Mouse (Mus musculus): ENCODE data around the gene Ctnnd1. TPM values are rescaled to one million over a fixed set of nuclear protein-coding genes. Genes with fewer than 3 reads are reported as not detected.

Ctnnd1 gene
- polyA plus RNA-seq, 1 experiment: 13.2 TPM

- no peak for TF ChIP-seq GATA1 (IDR thresholded peaks at IDR 0.05; ENCODE audit: low read length)
These were observed 68.3 kb downstream of the Ctnnd1 start for GRCm38 (mm10) chr2:84582286-84582685.

DNA sequence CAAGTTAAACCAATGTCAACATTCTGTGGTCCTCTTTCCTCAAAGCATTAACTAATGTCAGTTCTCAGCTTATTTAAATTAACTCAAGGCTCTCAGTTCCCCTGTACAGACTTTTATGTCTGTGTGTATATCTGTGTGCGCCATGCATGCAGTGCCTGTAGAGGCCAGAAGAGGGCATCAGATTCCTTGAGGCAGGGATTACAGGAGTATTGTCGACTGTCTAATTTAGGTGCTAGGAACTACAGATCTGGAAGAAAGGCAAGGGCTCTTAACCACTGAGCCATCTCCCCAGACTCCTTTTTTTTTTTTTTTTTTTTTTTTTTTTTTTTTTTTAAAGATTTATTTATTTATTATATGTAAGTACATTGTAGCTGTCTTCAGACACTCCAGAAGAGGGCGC, 69.4 kb downstream of the Ctnnd1 start:
- TF ChIP-seq GATA1 (IDR thresholded peaks at IDR 0.05; ENCODE audit: low read length): no peak

DNA sequence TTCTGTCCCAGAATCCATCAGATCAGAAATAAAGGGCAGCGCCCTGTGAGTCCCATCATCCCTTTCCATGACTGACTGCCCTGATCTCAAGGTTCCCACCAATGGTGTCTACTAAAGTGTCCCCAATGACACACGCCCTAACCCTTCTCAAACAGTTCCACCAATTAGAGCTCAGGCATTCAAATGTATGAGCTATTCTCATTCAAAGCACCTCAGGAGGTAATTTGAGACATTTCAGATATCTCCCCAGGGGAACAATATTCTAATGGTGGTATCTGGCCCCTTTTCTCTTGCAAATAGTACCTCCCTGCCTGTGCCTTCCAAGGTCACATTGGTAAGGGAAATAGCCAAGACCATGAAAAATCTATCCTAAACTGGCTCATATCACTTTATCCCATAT, 71.3 kb downstream of the Ctnnd1 start:
- TF ChIP-seq GATA1 (IDR thresholded peaks at IDR 0.05; ENCODE audit: low read length): no peak

- no peak for TF ChIP-seq GATA1 (IDR thresholded peaks at IDR 0.05; ENCODE audit: low read length)
These were observed 76.4 kb downstream of the Ctnnd1 start for GRCm38 (mm10) chr2:84574130-84574529.

GRCm38 (mm10) chr2:84556888-84557514, 93.6 kb downstream of the Ctnnd1 start:
- TF ChIP-seq GATA1 (IDR thresholded peaks at IDR 0.05; ENCODE audit: low read length): no peak

- no peak for TF ChIP-seq GATA1 (IDR thresholded peaks at IDR 0.05; ENCODE audit: low read length)
These were observed 99.0 kb downstream of the Ctnnd1 start for GRCm38 (mm10) chr2:84551390-84552100.

Other genes starting within 250 kb of the Ctnnd1 start
- gene Calcrl, start 225.4 kb downstream of the Ctnnd1 start, polyA plus RNA-seq (2012): 0.43 and 1.6 TPM in 2 replicates
- 0.67 and 1.4 TPM in 2 replicates for gene Tfpi, start 174.0 kb downstream of the Ctnnd1 start, polyA plus RNA-seq (2012)
- not detected in 2 replicates for gene Btbd18, start 8.3 kb upstream of the Ctnnd1 start, polyA plus RNA-seq (2012)
- 410 and 495 TPM in 2 replicates for gene Selenoh, start 20.0 kb upstream of the Ctnnd1 start, polyA plus RNA-seq (2012)
- not detected in 2 replicates for gene Gm28635, start 27.3 kb upstream of the Ctnnd1 start, polyA plus RNA-seq (2012)
- 26.7 and 30.6 TPM in 2 replicates for gene Med19, start 27.6 kb upstream of the Ctnnd1 start, polyA plus RNA-seq (2012)
- 3.4 and 5.5 TPM in 2 replicates for gene Tmx2, start 28.4 kb upstream of the Ctnnd1 start, polyA plus RNA-seq (2012)
- gene Zdhhc5, start 64.4 kb upstream of the Ctnnd1 start, polyA plus RNA-seq (2012): 28.6 and 31.5 TPM in 2 replicates
- 0.71 and 0.84 TPM in 2 replicates for gene Clp1, start 76.6 kb upstream of the Ctnnd1 start, polyA plus RNA-seq (2012)
- gene Ypel4, start 83.3 kb upstream of the Ctnnd1 start, polyA plus RNA-seq (2012): 1.4 TPM in 2 replicates
- gene Gm19426, start 92.9 kb upstream of the Ctnnd1 start, polyA plus RNA-seq (2012): 0.11 TPM in 1 of 2 replicates, not detected in the other
- not detected in 2 replicates for gene Serping1, start 124.7 kb upstream of the Ctnnd1 start, polyA plus RNA-seq (2012)
- 1.5 and 5.3 TPM in 2 replicates for gene Ube2l6, start 148.1 kb upstream of the Ctnnd1 start, polyA plus RNA-seq (2012)
- gene Smtnl1, start 171.9 kb upstream of the Ctnnd1 start, polyA plus RNA-seq (2012): not detected in 2 replicates
- gene Timm10, start 176.2 kb upstream of the Ctnnd1 start, polyA plus RNA-seq (2012): 13.4 and 17.2 TPM in 2 replicates
- not detected in 2 replicates for gene Slc43a1, start 188.1 kb upstream of the Ctnnd1 start, polyA plus RNA-seq (2012)
- not detected in 2 replicates for gene Rtn4rl2, start 235.9 kb upstream of the Ctnnd1 start, polyA plus RNA-seq (2012)